Mouse (Mus musculus) macrophage (primary cell): ENCODE measurements around the gene Alkbh2. TPM values are rescaled to one million over a fixed set of nuclear protein-coding genes. Genes with fewer than 3 reads are reported as not detected.

Experiments
- H3K27ac ChIP-seq: fragments of 350-480 bp; formaldehyde crosslinking; 2 replicates; pipeline ENCODE4 v1.9.0; 2021
- H3K36me3 ChIP-seq: fragments of 350-480 bp; formaldehyde crosslinking; 2 replicates; pipeline ENCODE4 v1.9.0; 2021; ENCODE audit errors: inconsistent target
- H3K4me3 ChIP-seq: fragments of 350-480 bp; formaldehyde crosslinking; 2 replicates; pipeline ENCODE4 v1.9.0; 2021; ENCODE audit errors: inconsistent target
- H3K79me2 ChIP-seq: fragments of 350-480 bp; formaldehyde crosslinking; 2 replicates; pipeline ENCODE4 v1.9.0; 2021; ENCODE audit errors: inconsistent target
- WGBS: methylation state at CpG from one replicate; pipeline ENCODE4 v1.1.7; 2026; ENCODE audit warnings: inconsistent platforms; ENCODE audit not compliant: missing documents; 5-methylcytosine and 5-hydroxymethylcytosine counted together
- polyA plus RNA-seq: library from polyadenylated mRNA; stranded (reverse); fragments of 250-400 nt; gene quantifications from 3 replicates; pipeline ENCODE4 v1.2.4, GENCODE M21; 2018; ENCODE audit warnings: inconsistent platforms

The Alkbh2 gene
- polyA plus RNA-seq, 1 experiment from 2014 or later: 0.95 TPM

DNA sequence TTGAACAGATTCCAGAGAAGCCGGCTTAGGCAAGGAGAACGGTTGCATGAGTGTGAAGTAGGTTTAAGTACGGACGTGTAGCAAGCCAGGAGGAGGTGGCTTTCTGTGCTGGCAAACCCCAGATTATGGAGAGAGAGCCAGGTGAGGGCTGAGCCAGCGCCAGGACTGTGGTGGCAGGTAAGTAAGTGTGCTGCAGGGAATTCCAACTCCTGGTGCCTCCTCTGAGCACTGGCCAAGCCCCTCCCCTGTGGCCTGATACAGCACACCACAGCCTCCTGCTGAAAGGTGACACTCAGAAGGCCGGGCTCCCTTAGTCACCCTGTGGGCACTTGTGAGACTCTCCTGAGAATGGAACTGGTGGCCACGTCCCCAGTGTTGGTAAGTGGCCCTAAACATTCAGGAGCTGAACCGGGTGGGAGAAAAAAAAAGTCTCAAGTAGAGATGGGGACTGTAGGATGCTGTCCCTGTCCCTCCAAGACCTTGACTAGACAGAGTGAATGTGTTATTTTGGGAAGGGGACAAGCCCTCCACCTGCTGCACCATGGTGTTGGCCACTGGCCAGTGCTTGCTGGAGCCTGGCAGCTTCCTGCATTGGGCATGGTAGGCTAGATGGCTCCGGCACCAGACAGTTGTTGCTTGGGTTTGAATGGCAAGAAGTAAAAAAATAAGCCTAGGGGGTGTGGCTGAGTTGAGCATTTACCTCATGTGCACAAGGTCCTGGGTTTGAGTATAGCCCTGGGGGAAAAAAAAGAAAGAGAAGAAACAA lies 27.3 kb upstream of the Alkbh2 start:
- Histone ChIP-seq H3K79me2 (no peaks in the 10 kb centered on the region), H3K27ac (no peak overlapping the region), H3K4me3 (no peak overlapping the region), H3K36me3 (no peaks in the 10 kb centered on the region)
- 65% methylated on average over 9 of the region's 9 CpGs for WGBS

DNA sequence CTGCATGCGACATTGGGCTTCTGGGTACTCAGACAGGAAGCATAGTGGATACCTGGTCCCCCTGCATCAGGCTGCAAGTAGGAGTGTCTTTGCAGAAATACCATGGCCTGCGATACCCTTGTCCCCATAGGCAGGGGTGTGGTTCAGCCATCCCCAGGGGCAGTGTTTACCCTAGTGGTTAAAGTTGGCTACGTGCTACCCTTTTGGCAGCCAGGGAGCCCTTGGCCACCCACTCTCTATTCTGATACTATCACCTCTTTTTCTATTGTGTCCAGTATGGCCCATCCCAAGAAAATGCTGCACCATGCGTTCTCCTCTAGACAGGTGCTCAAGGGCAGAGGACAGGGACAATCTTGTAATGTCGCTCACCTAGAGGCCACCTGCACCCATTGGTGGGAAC lies 26.7 kb upstream of the Alkbh2 start:
- 93% methylated on average over 5 of the region's 5 CpGs for WGBS

DNA sequence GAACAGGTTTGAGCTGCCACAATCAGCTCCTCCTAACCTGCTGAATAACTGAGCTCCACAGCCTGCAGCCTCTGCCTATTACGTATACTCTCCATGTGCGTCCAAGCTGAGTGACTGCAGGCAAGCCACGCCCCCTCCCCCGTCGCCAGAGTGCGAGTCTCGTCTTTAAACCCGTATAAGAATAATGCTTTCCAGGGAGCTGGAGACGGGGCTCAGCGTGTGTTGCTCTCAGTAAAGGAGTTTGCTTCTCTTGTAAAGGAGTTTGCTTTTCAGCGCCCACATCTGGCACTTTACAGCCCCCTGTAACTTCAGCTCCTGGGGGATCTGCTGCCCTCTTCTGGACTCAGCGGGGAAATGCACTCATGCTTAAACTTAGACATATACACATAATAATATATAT lies 25.5 kb upstream of the Alkbh2 start:
- WGBS: 31% methylated on average over 12 of the region's 12 CpGs

More for the DNA sequence above, 26.7 kb upstream of the Alkbh2 start:
- no peak overlapping the region for H3K27ac ChIP-seq
- H3K36me3 ChIP-seq: no peaks in the 10 kb centered on the region
- H3K4me3 ChIP-seq: no peak overlapping the region
- no peaks in the 10 kb centered on the region for H3K79me2 ChIP-seq

DNA sequence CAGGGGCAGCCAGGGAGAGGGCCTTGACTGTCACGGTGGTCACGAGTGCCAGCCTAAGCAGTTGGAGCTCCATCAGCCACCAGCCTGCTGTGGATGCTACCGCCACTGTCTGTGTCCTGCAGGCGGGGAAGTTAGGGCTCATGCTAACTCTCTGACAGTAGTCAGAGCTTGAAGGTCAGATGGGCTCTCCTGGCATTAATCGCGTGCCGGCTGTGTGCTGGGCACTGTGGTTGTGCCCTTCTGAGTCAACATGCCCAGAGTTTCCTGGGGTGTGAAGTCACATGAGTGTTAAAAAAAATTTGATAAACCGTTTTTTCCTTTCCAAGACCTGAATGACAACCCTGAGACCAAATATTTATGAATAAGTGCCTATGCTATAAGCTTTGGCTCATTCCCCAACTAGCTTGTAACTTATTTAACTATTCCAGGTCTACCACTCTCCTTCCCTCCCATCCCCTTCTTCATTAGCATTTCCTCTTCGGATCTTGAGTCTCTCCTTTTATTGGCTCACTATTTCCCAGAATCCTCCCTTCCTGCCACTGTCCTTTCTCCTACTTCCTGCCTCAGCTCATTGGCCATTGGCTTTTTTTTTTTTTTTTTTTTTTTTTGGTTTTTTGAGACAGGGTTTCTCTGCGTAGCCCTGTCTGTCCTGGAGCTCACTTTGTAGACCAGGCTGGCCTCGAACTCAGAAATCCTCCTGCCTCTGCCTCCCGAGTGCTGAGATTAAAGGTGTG lies 24.5 kb upstream of the Alkbh2 start:
- WGBS: 78% methylated on average over 12 of the region's 12 CpGs
- no peaks in the 10 kb centered on the region for H3K79me2 ChIP-seq

More for the DNA sequence above, 25.5 kb upstream of the Alkbh2 start:
- Histone ChIP-seq H3K36me3 (no peaks in the 10 kb centered on the region), H3K27ac (no peak overlapping the region), H3K79me2 (no peaks in the 10 kb centered on the region), H3K4me3 (no peak overlapping the region)

DNA sequence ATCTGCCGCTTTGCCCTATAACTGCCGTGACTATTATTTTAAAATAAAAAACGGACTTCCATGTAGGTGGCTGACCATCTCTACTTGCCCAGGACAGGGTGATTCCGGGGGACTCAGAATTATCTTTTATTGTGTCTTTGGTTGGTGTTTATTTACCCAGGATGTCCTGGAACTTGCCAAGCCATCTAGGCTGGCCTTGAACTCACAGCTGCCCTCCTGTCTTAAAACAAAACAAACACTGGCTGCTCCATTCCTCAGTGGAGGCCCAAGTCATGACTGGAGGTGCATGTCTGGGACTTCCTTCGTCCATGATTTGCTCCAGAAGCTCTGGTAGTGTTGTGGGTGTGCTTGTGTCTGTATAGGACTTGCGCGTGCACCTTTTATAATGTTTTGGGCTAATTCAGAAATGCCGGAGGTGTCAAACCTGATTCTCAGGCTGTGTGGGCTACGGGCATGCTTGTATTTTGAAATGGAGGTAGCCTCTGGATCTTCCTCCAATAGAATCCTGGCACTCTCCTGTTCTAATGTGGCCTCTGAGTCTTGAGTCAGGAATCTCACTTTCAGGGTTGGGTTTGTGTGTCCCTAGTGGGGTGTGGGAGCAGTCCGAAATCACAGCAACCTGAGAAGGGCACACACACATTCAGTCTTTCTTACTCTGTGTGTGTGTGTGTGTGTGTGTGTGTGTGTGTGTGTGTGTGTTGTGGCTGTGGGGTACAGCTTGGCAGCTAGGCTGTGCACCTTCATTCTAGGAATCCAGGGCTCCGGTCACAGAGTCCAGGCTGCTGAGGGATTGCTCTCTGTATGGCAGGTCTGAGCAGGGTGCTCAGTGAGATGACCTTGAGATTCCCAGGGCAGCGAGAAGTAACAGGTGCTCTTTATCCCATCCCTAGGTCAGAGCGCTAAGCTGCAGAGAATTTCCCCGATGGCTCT lies 19.3 kb upstream of the Alkbh2 start:
- 95% methylated on average over 14 of the region's 14 CpGs for WGBS
- no peak overlapping the region for H3K4me3 ChIP-seq
- H3K79me2 ChIP-seq: no peaks in the 10 kb centered on the region
- no peaks in the 10 kb centered on the region for H3K36me3 ChIP-seq
- H3K27ac ChIP-seq: no peak overlapping the region

More for the DNA sequence above, 24.5 kb upstream of the Alkbh2 start:
- no peak overlapping the region for H3K27ac ChIP-seq
- H3K36me3 ChIP-seq: no peaks in the 10 kb centered on the region
- no peak overlapping the region for H3K4me3 ChIP-seq

DNA sequence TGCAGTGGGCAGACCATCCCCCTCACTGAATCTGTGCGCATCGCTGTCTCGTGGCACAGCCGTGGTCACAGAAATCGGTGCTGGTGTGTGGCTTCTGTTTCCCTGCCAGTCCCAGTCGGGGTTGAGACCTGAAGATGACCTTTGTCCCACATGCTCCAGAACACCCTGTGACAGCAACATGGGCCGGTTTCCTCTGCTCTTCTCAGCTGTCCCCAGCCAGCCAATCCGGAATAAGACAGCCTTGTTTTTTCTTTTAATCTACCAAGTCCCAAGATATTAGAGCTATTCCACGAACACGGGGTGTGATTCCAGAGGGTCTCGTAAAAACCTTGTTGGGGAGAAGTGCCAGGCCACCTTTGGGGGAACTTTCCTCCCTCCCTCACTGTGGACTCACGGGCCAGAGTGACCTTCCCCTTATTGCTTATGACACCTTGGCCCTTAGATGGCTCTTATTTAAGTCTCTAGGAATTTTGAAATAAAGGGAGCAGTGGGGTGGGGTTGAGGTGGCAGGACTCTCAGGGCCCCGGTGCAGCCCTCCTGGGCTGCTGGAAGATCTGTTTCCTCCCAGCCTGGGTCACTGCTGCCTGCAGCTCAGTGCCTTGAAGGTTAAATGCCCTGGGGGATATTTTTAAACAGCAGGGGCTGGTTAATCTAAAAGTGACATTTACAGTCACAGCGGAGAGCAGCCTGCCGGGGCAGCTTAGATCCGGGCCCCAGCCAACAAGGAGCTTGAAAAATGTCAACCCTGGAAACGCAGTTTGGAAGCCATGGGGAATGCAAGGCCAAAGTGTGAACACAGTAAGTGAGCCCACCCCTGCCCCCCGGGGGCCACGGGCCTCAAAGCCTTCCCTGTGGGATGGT lies 18.2 kb upstream of the Alkbh2 start, which contains the start of gene Acacb:
Gene Acacb (plus strand): TSS at position 508 of the 861 bp plus-strand sequence.
- WGBS: 55% methylated on average over 19 of the region's 19 CpGs
- no peak within 1 kb of the TSS for H3K27ac ChIP-seq
- no peak within 1 kb of the TSS for H3K4me3 ChIP-seq
- H3K79me2 ChIP-seq: no peaks in the 10 kb centered on the region
- H3K36me3 ChIP-seq: no peaks in the 10 kb centered on the region

DNA sequence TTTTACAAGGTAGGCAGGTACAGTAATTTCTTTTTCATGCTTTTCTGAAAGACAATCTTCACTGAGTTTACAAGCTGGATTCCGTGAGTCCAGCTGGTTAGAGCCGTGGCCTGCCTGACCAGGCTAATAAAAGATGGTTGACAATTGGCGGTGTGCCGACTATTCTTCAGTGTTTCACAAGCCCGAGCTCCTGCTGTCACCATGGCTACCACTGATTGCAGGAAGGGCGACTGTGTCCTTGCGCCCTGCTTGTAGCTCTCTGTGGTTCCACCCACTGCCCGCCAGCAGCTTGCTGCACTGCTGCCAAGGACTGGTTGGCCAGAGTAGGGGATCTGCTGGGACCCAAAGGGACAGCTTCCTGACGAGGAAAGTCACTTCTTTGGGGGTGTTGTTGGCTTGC lies 11.2 kb upstream of the Alkbh2 start:
- Histone ChIP-seq H3K27ac (no peak overlapping the region), H3K4me3 (no peak overlapping the region), H3K79me2 (no peaks in the 10 kb centered on the region), H3K36me3 (no peaks in the 10 kb centered on the region)
- WGBS: 72% methylated on average over 9 of the region's 9 CpGs

DNA sequence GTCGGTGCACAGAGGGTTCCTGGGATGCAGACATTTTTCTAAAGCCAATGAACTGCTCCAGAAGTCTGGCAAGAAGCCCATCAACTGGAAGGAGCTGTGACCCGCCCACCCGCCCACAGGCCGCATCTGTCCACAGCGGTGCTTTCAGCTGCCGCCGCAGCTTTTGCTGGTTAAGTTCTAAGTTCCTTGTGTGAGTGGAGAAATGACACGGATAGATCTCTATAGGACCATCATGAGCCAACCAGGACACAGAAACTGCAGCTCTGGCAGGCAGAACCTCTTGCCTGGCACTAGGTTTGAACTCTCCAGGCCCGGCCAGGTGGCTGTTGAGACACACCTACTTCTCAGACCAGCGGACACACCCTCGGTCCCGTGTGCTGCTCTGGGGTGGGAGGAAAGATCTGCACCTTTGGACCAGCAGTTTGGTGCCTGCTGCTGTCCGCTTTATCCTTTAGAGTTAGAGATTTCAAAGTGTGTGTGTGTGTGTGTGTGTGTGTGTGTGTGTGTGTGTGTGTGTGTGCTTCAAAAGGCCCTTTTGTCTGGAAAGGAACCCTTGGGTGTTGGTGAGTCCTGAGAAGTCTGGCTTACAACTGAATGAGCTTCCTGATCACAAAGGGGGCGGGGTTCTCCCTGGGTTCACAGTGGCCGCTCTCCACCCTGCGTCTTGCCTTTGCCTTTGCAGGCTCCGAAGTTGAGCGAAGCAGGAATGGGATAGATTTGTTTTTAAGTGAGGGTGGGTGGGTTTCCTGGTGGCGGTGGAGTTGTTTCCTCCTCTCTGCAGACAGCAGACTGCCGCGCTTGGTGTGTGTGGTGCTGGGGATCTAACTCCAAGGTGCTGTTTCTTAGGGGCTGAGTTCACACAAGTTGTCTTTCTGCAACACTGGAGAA lies 10.5 kb upstream of the Alkbh2 start:
- no peak overlapping the region for H3K27ac ChIP-seq
- H3K36me3 ChIP-seq: no peaks in the 10 kb centered on the region
- no peak overlapping the region for H3K4me3 ChIP-seq
- WGBS: 91% methylated on average over 15 of the region's 21 CpGs
- H3K79me2 ChIP-seq: no peaks in the 10 kb centered on the region

DNA sequence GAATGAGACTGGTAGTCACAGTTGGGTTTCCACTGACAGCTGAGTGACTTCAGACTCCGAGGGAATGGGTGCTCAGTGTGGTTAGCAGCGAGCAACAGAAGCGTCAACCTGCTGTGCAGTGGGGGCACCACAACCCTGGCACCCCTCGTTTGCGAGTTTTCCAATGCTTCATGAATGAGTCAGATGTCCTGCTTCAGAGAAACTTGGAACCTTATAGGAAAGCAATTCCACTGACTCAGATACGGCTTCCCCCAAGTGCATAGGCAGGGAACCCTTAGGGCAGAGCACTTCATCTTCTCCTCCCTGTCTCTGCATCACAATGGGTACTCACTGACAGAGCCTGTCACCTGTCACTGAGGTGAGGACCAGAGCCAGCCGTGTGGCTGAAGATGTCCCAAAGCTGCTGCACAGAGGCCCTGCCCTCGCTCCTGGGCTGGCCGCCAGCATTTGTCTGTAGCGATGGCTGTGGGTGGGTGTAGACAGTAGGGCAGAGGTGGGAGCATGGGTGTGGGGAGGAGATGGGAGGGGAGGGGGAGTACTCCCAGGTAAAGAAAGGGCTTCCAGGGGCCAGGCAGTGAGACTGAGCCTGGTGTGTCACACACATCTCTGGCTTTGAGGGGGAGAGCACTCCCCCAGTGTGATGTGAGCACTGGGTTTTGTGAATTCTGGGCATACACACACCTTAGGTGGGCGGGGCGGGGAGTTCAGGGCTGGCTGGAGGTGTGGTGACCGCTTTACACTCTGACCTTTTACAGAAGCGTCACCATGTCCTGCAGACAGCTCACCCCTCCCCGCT lies 9.7 kb upstream of the Alkbh2 start:
- Histone ChIP-seq H3K79me2 (no peaks in the 10 kb centered on the region), H3K4me3 (no peak overlapping the region), H3K27ac (no peak overlapping the region), H3K36me3 (no peaks in the 10 kb centered on the region)
- WGBS: 96% methylated on average over 15 of the region's 15 CpGs

DNA sequence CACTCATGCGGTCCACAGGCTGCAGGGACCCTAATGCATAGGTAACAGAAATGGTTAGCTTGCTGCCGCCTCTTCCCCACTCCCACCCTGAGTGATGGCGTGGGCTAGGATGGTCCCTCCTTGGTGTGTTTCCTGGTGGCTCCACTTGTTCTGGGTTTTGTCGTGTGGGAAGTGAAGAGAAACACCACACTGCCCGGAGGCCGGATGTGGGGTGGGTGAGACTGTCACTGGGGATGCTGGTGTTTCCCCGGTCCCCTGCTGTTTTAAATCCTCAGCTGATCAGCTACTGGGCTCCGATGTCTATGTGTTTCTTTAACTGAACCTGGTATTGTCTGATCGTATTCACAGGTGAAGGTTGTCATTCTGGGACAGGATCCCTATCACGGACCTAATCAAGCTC lies 7.5 kb upstream of the Alkbh2 start:
- H3K36me3 ChIP-seq: no peaks in the 10 kb centered on the region

DNA sequence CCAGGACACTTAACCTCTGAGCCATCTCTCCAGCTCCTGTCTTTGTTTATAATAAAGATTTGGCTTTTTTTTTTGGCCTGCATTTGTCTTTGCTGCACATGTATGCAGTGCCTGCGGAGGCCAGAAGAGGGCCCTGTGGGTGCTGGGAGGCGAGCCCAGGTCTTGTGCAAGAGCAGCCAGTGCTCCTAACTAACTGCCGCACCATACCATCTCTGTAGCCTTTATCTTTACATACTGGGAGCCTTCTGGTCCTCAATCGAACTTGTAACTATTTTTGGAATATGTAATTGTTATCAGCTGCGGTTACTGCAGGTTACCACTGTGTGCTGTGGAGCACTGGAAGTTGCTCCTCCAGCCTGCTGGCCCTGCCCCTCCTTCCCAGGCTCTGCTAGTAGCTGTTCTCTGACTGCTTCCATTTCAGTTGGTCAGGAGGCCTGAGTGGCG lies 6.1 kb upstream of the Alkbh2 start:
- Histone ChIP-seq H3K27ac (no peak overlapping the region), H3K79me2 (no peaks in the 10 kb centered on the region), H3K4me3 (no peak overlapping the region), H3K36me3 (no peaks in the 10 kb centered on the region)
- 66% methylated on average over 6 of the region's 6 CpGs for WGBS

More for the DNA sequence above, 7.5 kb upstream of the Alkbh2 start:
- Histone ChIP-seq H3K79me2 (no peaks in the 10 kb centered on the region), H3K27ac (no peak overlapping the region), H3K4me3 (no peak overlapping the region)
- 89% methylated on average over 10 of the region's 10 CpGs for WGBS

DNA sequence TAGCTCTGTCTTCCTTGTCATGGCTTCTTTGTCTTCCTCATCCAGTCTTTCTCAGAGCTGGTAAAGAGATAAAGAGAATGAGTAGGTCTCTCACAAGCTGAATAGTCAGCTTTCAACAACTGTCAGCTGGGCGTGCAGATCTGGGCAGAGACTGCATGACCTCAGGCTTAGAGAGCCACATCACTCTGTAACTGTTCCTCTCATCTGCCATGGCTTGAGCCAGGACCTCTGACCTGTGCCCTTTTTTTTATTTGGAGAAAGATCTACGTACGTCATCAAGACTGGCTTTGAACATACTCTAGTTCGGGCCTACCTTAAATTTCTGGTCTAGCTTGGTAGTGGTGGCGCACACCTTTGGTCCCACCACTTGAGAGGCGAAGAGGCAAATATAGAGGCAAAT lies 4.8 kb upstream of the Alkbh2 start:
- no peak overlapping the region for H3K27ac ChIP-seq
- H3K36me3 ChIP-seq: no peaks in the 10 kb centered on the region
- 97% methylated on average over 6 of the region's 6 CpGs for WGBS
- H3K79me2 ChIP-seq: no peaks in the 10 kb centered on the region
- no peak overlapping the region for H3K4me3 ChIP-seq
